In the genomic region with DNA sequence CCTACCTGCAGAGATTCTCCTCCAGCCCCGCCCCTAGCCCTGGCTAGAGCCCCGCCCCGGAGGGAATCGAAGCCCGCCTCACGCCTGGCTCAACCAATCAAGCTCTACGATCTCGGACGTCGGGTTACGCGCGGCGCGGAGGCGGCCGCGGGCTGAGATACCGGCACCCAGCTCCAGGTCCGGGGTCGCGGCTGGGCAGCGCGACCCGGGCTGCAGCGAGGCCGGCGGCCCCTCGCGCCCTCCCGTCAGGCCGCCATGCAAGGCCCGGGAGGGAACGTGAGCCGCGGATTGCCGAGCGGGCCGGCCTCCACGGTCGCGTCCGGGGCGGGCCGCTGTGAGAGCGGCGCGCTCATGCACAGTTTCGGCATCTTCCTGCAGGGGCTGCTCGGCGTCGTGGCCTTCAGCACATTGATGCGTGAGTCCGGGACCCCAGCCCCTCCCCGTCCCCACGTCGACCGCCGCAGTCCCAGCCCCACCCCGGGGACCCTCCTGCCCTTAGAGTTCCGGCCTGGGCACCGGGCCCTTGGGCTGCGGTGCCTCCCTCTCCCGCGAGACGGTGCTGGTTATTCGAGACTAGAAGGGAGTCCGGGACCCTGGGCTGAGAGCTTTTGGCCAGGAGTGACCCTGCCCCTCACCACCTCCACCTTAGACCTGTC, we compare ENCODE assay signal across 8 mouse cellular contexts. TPM values are rescaled to one million over a fixed set of nuclear protein-coding genes. Genes with fewer than 3 reads are reported as not detected.
DNase-seq lines count a peak whose midpoint lies in the region; ATAC-seq and TF ChIP-seq lines count a peak whose summit lies in the region.

A gene (plus strand): TSS at position 115 of the 656 bp plus-strand sequence.

- H3K4me1 ChIP-seq in hindbrain, embryonic 14.5 days (replicated peaks; ENCODE audit: control insufficient read depth, insufficient read depth, low read length): peaks cover 16% of the 10 kb centered on the region

- POLR2A ChIA-PET in Patski (lab: Charles Lee): no interaction called here

- peaks cover 4% of the 10 kb centered on the region; the same call in 1 of the 2 replicates for H3K36me3 ChIP-seq in hindbrain, embryonic 14.5 days (replicated peaks; ENCODE audit: control insufficient read depth, insufficient read depth)

- peak; percentile 83 for ATAC-seq in Patski
- peak; percentile 97 for ATAC-seq in hindbrain, embryonic 14.5 days (ENCODE audit: low FRiP score)

- no peak for DNase-seq in Patski (ENCODE audit: low read depth, low spot score)
- peak; percentile 93 to 94 for DNase-seq in cerebellum, postnatal 14 days
- DNase-seq in frontal cortex, postnatal 25 days (ENCODE audit: low spot score in 2 of 2): peak; percentile 73 to 76
- peak; percentile 84 for DNase-seq in hindbrain, embryonic 14.5 days (ENCODE audit: low spot score)
- peak; percentile 71 for DNase-seq in left cerebral cortex, adult 11 months (ENCODE audit: low spot score)
- DNase-seq in lung, postnatal 4 days: peak; percentile 92
- DNase-seq in retina, postnatal 7 days (ENCODE audit: low read depth, low spot score): peak; percentile 64
- peak; percentile 79 for DNase-seq in urinary bladder, adult 2 months (ENCODE audit: low spot score)

- H3K9me3 ChIP-seq in hindbrain, embryonic 14.5 days (ENCODE audit: control insufficient read depth, low read length): no peaks in the 10 kb centered on the region

- H3K4me2 ChIP-seq in hindbrain, embryonic 14.5 days (replicated peaks): peak within 1 kb of the TSS; percentile 75

- CTCF ChIA-PET in Patski (lab: Charles Lee): interaction anchor here (1.1 to 1.2 kb wide), 3 partner anchors 32 to 127 kb away, joined by 3 to 4 read pairs (median 3); no protein-coding TSS in a partner anchor

- H3K9ac ChIP-seq in hindbrain, embryonic 14.5 days: peak within 1 kb of the TSS; percentile 93

- peak within 1 kb of the TSS; percentile 67 for H3K27ac ChIP-seq in hindbrain, embryonic 14.5 days

- under 1% methylated on average over 63 of the region's 68 CpGs for WGBS in hindbrain, embryonic 14.5 days

- peak; percentile 58 for TF ChIP-seq CTCF in Patski (IDR thresholded peaks at IDR 0.05)

- H3K4me3 ChIP-seq in hindbrain, embryonic 14.5 days (replicated peaks; ENCODE audit: low read length): peak within 1 kb of the TSS; percentile 92

- in situ Hi-C loops in Patski (cut with MboI; ENCODE audit: low pct_unique_long_range_greater_than_20kb): no loop called here

- H3K27me3 ChIP-seq in Patski: no peaks in the 10 kb centered on the region
- no peaks in the 10 kb centered on the region for H3K27me3 ChIP-seq in hindbrain, embryonic 14.5 days (ENCODE audit: control insufficient read depth, insufficient read depth, low read length)

RNA-seq across cellular contexts. Expression of the gene that starts here (rescaled TPM):
- polyA plus RNA-seq in Patski (2021): 15.0 TPM
- polyA plus RNA-seq in hindbrain, embryonic 14.5 days (2014; fragmentation: Nextera tagmentation; extraction: Ambion mirVana): 21.6 and 24.0 TPM in 2 replicates
- polyA plus RNA-seq in urinary bladder, adult 2 months (2012; rRNA removed): 25.6 and 26.2 TPM in 2 replicates
